Mouse (Mus musculus) stomach, postnatal 0 days (tissue): ENCODE results near the gene Vdr. TPM values are rescaled to one million over a fixed set of nuclear protein-coding genes. Genes with fewer than 3 reads are reported as not detected.
A peak's percentile ranks its signal among the peaks of the same experiment; 100 is the strongest.

Source experiments
- ATAC-seq: fragments of 200-750 bp; cut with Nextera tagmentation; 2 replicates; pipeline ENCODE4 v1.8.0; 2017; ENCODE audit not compliant: low FRiP score, low TSS enrichment
- DNase-seq: peaks from one replicate; pipeline ENCODE4 v3.0.0-alpha.2; 2016; ENCODE audit warnings: low spot score
- H3K27ac ChIP-seq: fragments of 300-500 bp; sonication (generic); replicated peaks from 2 replicates; pipeline ENCODE4 v1.5.1; 2014; ENCODE audit warnings: mild to moderate bottlenecking, control low read depth
- H3K27me3 ChIP-seq: fragments of 300-500 bp; sonication (generic); 2 replicates; pipeline ENCODE4 v1.6.1; 2014; ENCODE audit warnings: low read length; ENCODE audit not compliant: control insufficient read depth, insufficient read depth
- H3K36me3 ChIP-seq: fragments of 300-500 bp; sonication (generic); 2 replicates; pipeline ENCODE4 v1.6.1; 2014; ENCODE audit warnings: low read length, mixed read lengths; ENCODE audit not compliant: control insufficient read depth, insufficient read depth
- H3K4me1 ChIP-seq: fragments of 300-500 bp; sonication (generic); replicated peaks from 2 replicates; pipeline ENCODE4 v1.6.1; 2014; ENCODE audit warnings: antibody characterized with exemption; ENCODE audit not compliant: control insufficient read depth, insufficient read depth
- H3K4me2 ChIP-seq: fragments of 300-500 bp; sonication (generic); replicated peaks from 2 replicates; pipeline ENCODE4 v1.6.1; 2014; ENCODE audit warnings: low read depth, mild to moderate bottlenecking, control low read depth, moderate library complexity
- H3K4me3 ChIP-seq: fragments of 300-500 bp; sonication (generic); 2 replicates; pipeline ENCODE4 v1.5.1; 2014; ENCODE audit warnings: low read depth, low read length, control low read depth
- H3K9ac ChIP-seq: fragments of 300-500 bp; sonication (generic); 2 replicates; pipeline ENCODE4 v1.6.1; 2014; ENCODE audit warnings: mild to moderate bottlenecking, low read length, control low read depth, mixed read lengths
- H3K9me3 ChIP-seq: fragments of 300-500 bp; sonication (generic); 2 replicates; pipeline ENCODE4 v1.6.1; 2016; ENCODE audit warnings: low read length; ENCODE audit not compliant: control insufficient read depth
- CTCF ChIP-seq: IDR thresholded peaks from 2 replicates; pipeline ENCODE4 v1.5.1; 2016; ENCODE audit warnings: antibody characterized with exemption, low read depth, mild to moderate bottlenecking, moderate library complexity
- EP300 ChIP-seq: optimal IDR thresholded peaks from 2 replicates; pipeline ENCODE3; 2016; ENCODE audit warnings: antibody characterized with exemption
- WGBS: fragments of 180-500 bp; shearing (Covaris S2); extraction: QIAGEN DNeasy Blood & Tissue Kit; methylation state at CpG from one replicate; pipeline ENCODE4 v1.1.7; 2014; 5-methylcytosine and 5-hydroxymethylcytosine counted together
- polyA plus RNA-seq: library from polyadenylated mRNA; unstranded; fragments of >200 nt; fragmentation: Nextera tagmentation; extraction: Ambion mirVana; gene quantifications from 2 replicates; pipeline ENCODE4 v1.2.1, GENCODE M21; 2015

The Vdr gene
- polyA plus RNA-seq, 1 experiment from 2014 or later, result 1.4 TPM

- no peak overlapping the region for H3K4me3 ChIP-seq
- 38% methylated on average over 10 of the region's 10 CpGs for WGBS
- DNase-seq (peak; percentile 42), ATAC-seq (0 out of 2 replicates have a peak, but pooled peaks have one; percentile 14)
- peaks cover 27% of the 10 kb centered on the region for H3K4me1 ChIP-seq
- H3K27ac ChIP-seq, result peak overlapping the region; percentile 58
- no peaks in the 10 kb centered on the region for H3K9me3 ChIP-seq
- H3K9ac ChIP-seq, result 0 out of 2 replicates have a peak overlapping the region, but pooled peaks have one; percentile 4
- H3K27me3 ChIP-seq, result no peaks in the 10 kb centered on the region
- TF ChIP-seq CTCF, result peak; percentile 17; the same call in 1 of the 2 replicates
- no peak for TF ChIP-seq EP300
- H3K36me3 ChIP-seq, result no peaks in the 10 kb centered on the region
- no peak overlapping the region for H3K4me2 ChIP-seq
Measured at GRCm38 (mm10) chr15:97821321-97821982, 89.0 kb downstream of the Vdr start.

DNA sequence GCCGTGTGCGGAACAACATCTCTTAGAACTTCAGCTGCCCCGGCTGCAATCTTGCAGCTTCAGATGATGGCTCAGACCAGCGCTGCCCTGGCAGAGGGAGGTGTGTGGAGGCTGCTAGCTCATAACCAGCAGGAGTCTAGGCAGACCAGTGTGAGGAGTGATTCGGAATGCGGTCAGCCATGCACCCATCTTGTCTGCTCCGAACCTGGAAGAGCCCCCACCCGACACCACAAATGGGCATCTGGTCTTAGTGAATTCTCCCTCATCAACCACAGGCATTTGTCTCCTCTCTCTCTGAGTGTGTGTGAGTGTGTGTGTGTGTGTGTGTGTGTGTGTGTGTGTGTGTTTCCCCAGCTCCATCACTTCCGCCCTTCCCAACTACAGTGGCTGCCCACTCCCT lies 90.5 kb downstream of the Vdr start:
- ATAC-seq, result no peak
- 85% methylated on average over 8 of the region's 9 CpGs for WGBS

DNA sequence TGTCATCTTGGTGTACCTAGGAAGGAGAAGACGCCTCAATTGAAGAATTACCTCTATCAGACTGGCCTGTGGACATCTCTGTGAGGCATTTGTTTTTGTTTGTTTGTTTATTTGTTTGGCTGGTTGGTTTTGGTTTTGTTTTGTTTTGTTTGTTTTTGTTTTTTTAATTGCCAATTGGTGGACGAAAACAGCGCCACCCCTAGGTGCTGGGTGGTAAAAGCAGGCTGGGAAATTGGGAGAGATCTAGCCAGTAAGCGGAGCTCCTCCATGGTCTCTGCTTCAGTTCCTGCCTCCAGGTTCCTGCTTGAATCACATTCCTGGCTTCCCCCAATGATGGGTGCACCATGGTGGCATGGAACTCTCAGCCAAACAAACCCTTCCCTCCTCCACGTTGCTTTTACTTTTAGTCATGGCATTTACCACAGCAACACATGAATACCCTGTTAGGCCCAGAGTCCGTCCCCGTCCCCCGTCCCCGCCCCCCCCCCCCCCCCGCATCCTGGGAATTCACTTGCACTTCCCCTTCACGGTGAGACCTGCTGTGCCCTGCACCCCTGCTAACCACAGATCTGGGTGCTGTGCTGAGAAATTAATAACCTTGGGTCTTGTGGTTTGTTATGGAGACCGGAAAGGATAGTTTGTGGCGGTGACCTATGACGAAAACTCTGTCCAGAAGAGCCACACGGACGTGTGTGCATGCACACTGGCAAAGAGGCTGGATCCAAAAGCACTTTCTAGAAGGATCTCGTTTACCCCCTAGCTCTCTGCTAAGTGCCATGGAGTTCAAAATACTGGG lies 94.0 kb downstream of the Vdr start:
- H3K9me3 ChIP-seq, result no peaks in the 10 kb centered on the region
- no peak overlapping the region for H3K9ac ChIP-seq
- TF ChIP-seq CTCF, result no peak
- no peaks in the 10 kb centered on the region for H3K36me3 ChIP-seq
- H3K4me1 ChIP-seq, result peaks cover 4% of the 10 kb centered on the region; the same call in 1 of the 2 replicates
- H3K27me3 ChIP-seq, result no peaks in the 10 kb centered on the region
- no peak overlapping the region for H3K4me2 ChIP-seq
- no peak overlapping the region for H3K4me3 ChIP-seq
- ATAC-seq (no peak), DNase-seq (no peak)
- H3K27ac ChIP-seq, result no peak overlapping the region
- 89% methylated on average over 17 of the region's 17 CpGs for WGBS

More for the DNA sequence above, 90.5 kb downstream of the Vdr start:
- Histone ChIP-seq H3K36me3 (no peaks in the 10 kb centered on the region), H3K9me3 (no peaks in the 10 kb centered on the region), H3K27ac (no peak overlapping the region), H3K4me2 (no peak overlapping the region), H3K27me3 (no peaks in the 10 kb centered on the region), H3K9ac (no peak overlapping the region), H3K4me3 (no peak overlapping the region), H3K4me1 (peaks cover 22% of the 10 kb centered on the region)
- TF ChIP-seq CTCF (no peak), EP300 (no peak)
- no peak for DNase-seq

GRCm38 (mm10) chr15:97815254-97815653 lies 95.2 kb downstream of the Vdr start:
- Histone ChIP-seq H3K4me1 (peaks cover 4% of the 10 kb centered on the region; the same call in 1 of the 2 replicates), H3K27me3 (no peaks in the 10 kb centered on the region), H3K36me3 (no peaks in the 10 kb centered on the region), H3K9me3 (no peaks in the 10 kb centered on the region), H3K4me3 (no peak overlapping the region), H3K9ac (no peak overlapping the region), H3K27ac (no peak overlapping the region), H3K4me2 (no peak overlapping the region)
- no peak for DNase-seq
- TF ChIP-seq EP300, result no peak
- TF ChIP-seq CTCF, result no peak
- 90% methylated on average over 4 of the region's 4 CpGs for WGBS
- no peak for ATAC-seq

GRCm38 (mm10) chr15:97814703-97815102 lies 95.7 kb downstream of the Vdr start:
- H3K27ac ChIP-seq, result no peak overlapping the region
- H3K4me1 ChIP-seq, result peaks cover 4% of the 10 kb centered on the region; the same call in 1 of the 2 replicates
- WGBS, result 51% methylated on average over 5 of the region's 5 CpGs
- ATAC-seq, result no peak
- no peak overlapping the region for H3K9ac ChIP-seq
- H3K4me3 ChIP-seq, result no peak overlapping the region
- no peak overlapping the region for H3K4me2 ChIP-seq
- TF ChIP-seq CTCF, result no peak
- TF ChIP-seq EP300, result no peak
- H3K9me3 ChIP-seq, result no peaks in the 10 kb centered on the region
- no peak for DNase-seq
- H3K36me3 ChIP-seq, result 0 out of 2 replicates have a peak, but pooled peaks cover 4% of the 10 kb centered on the region
- H3K27me3 ChIP-seq, result no peaks in the 10 kb centered on the region
